Mouse (Mus musculus): ENCODE data around the gene Stat5b. TPM values are rescaled to one million over a fixed set of nuclear protein-coding genes. Genes with fewer than 3 reads are reported as not detected.

Gene Stat5b
- polyA plus RNA-seq, 1 experiment from 2014 or later, result 11.9 TPM

DNA sequence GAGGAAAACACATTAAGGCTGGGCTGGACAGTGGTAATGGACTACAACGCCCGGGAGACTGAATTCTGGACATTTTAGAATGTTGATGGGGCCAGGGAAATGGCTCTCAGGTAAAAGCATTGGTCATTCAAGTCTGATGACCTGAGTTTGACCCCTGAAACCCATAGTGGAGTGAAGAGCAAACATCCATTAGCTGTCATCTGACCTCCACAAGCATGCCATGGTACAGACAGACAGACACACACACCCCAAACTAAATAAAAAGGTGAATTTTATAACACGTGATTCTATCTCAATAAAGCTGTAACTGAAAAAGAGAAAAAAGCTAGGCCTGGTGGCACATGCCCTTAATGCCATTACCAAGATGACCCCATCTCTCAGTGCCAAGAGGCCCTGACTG is 34.2 kb downstream of the Stat5b start:
- H3K36me3 ChIP-seq (ENCODE audit: control insufficient read depth, insufficient read depth), result no peaks in the 10 kb centered on the region
- WGBS, result 87% methylated on average over 3 of the region's 3 CpGs
- no peak overlapping the region for H3K27ac ChIP-seq (ENCODE audit: low read length)
- no peak overlapping the region for H3K4me2 ChIP-seq (ENCODE audit: low read length)
- ATAC-seq, result no peak
- H3K4me1 ChIP-seq (replicated peaks; ENCODE audit: control insufficient read depth, insufficient read depth, low read length), result peaks cover 2% of the 10 kb centered on the region; the same call in 1 of the 2 replicates
- no peak overlapping the region for H3K4me3 ChIP-seq (replicated peaks; ENCODE audit: low read length)
- no peaks in the 10 kb centered on the region for H3K27me3 ChIP-seq (replicated peaks; ENCODE audit: control insufficient read depth, insufficient read depth, low read length)
- H3K9ac ChIP-seq (replicated peaks; ENCODE audit: low read depth, low read length), result no peak overlapping the region
- H3K9me3 ChIP-seq (ENCODE audit: control insufficient read depth, low read length), result no peaks in the 10 kb centered on the region

DNA sequence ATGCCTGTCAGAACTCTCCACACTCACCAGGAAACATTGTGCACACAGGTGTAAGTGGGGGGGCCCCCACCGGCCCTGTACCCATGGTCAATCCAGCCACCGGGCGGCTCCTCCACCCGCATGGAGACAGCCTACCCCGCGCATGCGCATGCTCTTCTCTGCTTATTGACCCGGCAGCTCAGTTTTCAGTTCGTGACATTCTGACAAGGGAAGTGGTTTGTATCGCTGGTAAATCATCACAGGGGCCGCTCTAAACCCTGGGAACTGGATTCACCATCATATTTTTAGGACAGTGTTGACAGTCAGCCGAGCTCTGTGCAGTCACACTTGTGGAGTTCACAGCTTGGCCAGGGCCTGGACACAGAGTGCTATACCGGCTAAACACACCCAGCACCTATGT is 36.0 kb downstream of the Stat5b start:
- Histone ChIP-seq H3K9me3 (ENCODE audit: control insufficient read depth, low read length) (no peaks in the 10 kb centered on the region), H3K4me2 (ENCODE audit: low read length) (no peak overlapping the region), H3K4me1 (replicated peaks; ENCODE audit: control insufficient read depth, insufficient read depth, low read length) (peaks cover 2% of the 10 kb centered on the region; the same call in 1 of the 2 replicates), H3K27me3 (replicated peaks; ENCODE audit: control insufficient read depth, insufficient read depth, low read length) (no peaks in the 10 kb centered on the region), H3K36me3 (ENCODE audit: control insufficient read depth, insufficient read depth) (no peaks in the 10 kb centered on the region), H3K9ac (replicated peaks; ENCODE audit: low read depth, low read length) (no peak overlapping the region), H3K4me3 (replicated peaks; ENCODE audit: low read length) (no peak overlapping the region), H3K27ac (ENCODE audit: low read length) (no peak overlapping the region)
- 77% methylated on average over 13 of the region's 13 CpGs for WGBS
- no peak for ATAC-seq

DNA sequence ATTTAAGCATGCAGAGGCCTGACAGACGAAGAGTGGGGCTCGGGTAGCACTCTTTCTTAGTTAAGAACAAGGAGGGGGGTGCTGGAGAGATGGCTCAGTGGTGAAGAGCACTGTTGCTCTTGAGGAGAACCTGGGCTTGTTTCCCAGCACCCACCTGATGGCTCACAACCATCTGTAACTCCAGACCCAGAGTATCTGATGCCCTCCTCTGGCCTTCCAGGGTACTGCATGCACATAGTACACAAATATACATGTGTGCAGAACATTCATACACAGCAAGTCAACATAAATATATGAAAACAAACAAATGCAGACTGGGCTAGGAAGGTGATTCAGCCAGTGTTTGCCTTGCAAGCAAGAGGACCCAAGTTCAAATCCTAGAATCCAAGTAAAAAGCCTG is 39.4 kb downstream of the Stat5b start:
- no peak for ATAC-seq
- Histone ChIP-seq H3K4me3 (replicated peaks; ENCODE audit: low read length) (no peak overlapping the region), H3K27ac (ENCODE audit: low read length) (no peak overlapping the region), H3K9me3 (ENCODE audit: control insufficient read depth, low read length) (no peaks in the 10 kb centered on the region), H3K4me1 (replicated peaks; ENCODE audit: control insufficient read depth, insufficient read depth, low read length) (peaks cover 5% of the 10 kb centered on the region; the same call in 1 of the 2 replicates), H3K4me2 (ENCODE audit: low read length) (no peak overlapping the region), H3K36me3 (ENCODE audit: control insufficient read depth, insufficient read depth) (no peaks in the 10 kb centered on the region), H3K9ac (replicated peaks; ENCODE audit: low read depth, low read length) (no peak overlapping the region), H3K27me3 (replicated peaks; ENCODE audit: control insufficient read depth, insufficient read depth, low read length) (no peaks in the 10 kb centered on the region)
- WGBS, result 92% methylated on average over 2 of the region's 2 CpGs

DNA sequence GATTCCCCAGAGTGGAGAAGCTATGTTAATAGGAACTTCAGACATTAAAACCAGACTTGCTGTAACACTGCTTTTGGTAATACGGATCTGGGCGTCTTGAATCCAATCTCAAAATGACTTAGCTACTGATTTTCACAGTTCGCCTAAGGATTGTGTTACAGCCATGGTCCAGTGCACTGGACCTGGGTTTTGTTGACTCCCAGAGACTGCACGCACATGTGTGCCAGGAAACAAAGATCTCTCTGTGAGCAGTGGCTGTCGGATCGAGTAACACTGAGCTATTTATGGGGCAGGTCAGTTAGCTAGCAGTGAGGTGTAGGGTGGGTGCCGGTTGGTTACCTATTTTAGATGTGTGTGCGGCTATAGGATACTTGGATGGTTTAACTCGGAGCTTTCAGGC is 40.0 kb downstream of the Stat5b start:
- 90% methylated on average over 9 of the region's 9 CpGs for WGBS
- H3K4me1 ChIP-seq (replicated peaks; ENCODE audit: control insufficient read depth, insufficient read depth, low read length), result peaks cover 5% of the 10 kb centered on the region; the same call in 1 of the 2 replicates
- H3K36me3 ChIP-seq (ENCODE audit: control insufficient read depth, insufficient read depth), result no peaks in the 10 kb centered on the region

DNA sequence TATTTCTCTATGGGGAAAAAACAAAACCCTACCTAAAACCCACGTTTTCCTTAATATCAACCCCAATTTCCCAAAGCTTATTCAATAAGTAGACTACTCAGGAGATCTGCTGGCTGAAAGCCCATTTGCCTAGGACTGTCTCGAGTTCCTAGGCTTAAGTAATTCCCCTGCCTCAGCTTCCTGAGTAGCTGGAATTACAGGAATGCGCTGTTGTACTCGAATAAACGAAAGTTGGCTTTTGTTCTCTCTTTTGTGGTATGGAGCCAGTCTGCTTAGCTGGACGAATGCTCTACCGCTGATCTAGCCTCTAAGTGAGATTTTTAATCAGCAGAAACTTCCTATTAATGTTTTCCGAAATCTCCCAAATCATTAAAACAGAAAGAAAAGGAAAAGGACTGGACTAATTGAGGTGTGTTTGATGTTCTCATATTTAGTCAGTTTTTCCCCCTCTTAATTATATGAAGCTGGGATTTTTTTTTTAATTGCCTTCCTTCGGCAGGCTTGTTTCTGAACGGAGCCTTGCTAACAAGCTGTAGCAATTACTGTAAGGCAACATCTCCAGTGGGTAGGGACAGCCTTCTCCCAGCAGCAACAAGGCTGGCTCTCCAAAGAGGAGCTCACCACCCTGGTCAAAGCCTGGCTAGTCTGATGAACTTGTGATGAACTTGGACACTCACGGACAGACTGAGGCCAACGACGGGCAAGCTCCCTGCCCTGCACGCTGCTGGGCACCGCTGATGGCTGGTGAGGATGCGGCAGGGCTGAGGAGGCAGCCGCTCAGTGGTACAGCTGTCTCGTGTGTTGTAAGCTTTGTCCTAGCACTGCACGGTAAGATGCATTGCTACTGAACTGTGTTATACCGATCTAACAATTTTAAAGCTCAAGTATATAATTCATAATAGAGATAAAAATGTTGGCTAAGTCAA is 43.9 kb downstream of the Stat5b start:
- WGBS, result 37% methylated on average over 20 of the region's 20 CpGs
- Histone ChIP-seq H3K9me3 (ENCODE audit: control insufficient read depth, low read length) (no peaks in the 10 kb centered on the region), H3K4me2 (ENCODE audit: low read length) (no peak overlapping the region), H3K27ac (ENCODE audit: low read length) (peak overlapping the region; percentile 22; the same call in 1 of the 2 replicates), H3K27me3 (replicated peaks; ENCODE audit: control insufficient read depth, insufficient read depth, low read length) (no peaks in the 10 kb centered on the region), H3K9ac (replicated peaks; ENCODE audit: low read depth, low read length) (no peak overlapping the region), H3K4me3 (replicated peaks; ENCODE audit: low read length) (no peak overlapping the region), H3K36me3 (ENCODE audit: control insufficient read depth, insufficient read depth) (peaks cover 2% of the 10 kb centered on the region; the same call in 1 of the 2 replicates), H3K4me1 (replicated peaks; ENCODE audit: control insufficient read depth, insufficient read depth, low read length) (peaks cover 5% of the 10 kb centered on the region; the same call in 1 of the 2 replicates)
- no peak for ATAC-seq

More for the DNA sequence above, 40.0 kb downstream of the Stat5b start:
- Histone ChIP-seq H3K4me3 (replicated peaks; ENCODE audit: low read length) (no peak overlapping the region), H3K9me3 (ENCODE audit: control insufficient read depth, low read length) (no peaks in the 10 kb centered on the region), H3K4me2 (ENCODE audit: low read length) (no peak overlapping the region), H3K27ac (ENCODE audit: low read length) (no peak overlapping the region), H3K27me3 (replicated peaks; ENCODE audit: control insufficient read depth, insufficient read depth, low read length) (no peaks in the 10 kb centered on the region), H3K9ac (replicated peaks; ENCODE audit: low read depth, low read length) (no peak overlapping the region)
- no peak for ATAC-seq

DNA sequence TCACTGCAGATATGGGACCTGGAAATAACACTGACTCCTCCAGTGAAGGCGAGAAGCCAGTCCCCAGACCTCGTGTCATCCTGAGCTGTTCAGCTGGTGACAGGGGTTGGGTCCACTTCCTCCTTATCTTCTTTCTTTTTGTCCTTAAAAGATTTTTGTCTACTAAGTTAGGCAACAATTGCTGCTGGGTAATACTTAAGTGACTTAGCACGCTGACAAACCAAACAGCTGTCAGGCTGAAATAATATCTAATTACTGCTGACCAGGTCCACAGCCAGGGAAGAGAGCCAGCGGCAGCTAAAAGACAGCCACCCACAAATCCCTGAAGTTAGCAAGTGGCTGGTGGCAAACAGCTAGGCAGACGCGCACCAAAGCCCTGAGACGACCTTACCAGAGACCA is 45.0 kb downstream of the Stat5b start:
- peaks cover 5% of the 10 kb centered on the region; the same call in 1 of the 2 replicates for H3K4me1 ChIP-seq (replicated peaks; ENCODE audit: control insufficient read depth, insufficient read depth, low read length)
- H3K9me3 ChIP-seq (ENCODE audit: control insufficient read depth, low read length), result no peaks in the 10 kb centered on the region
- no peak overlapping the region for H3K9ac ChIP-seq (replicated peaks; ENCODE audit: low read depth, low read length)
- H3K27ac ChIP-seq (ENCODE audit: low read length), result no peak overlapping the region
- peaks cover 2% of the 10 kb centered on the region; the same call in 1 of the 2 replicates for H3K36me3 ChIP-seq (ENCODE audit: control insufficient read depth, insufficient read depth)
- no peaks in the 10 kb centered on the region for H3K27me3 ChIP-seq (replicated peaks; ENCODE audit: control insufficient read depth, insufficient read depth, low read length)
- 81% methylated on average over 7 of the region's 7 CpGs for WGBS
- no peak for ATAC-seq
- no peak overlapping the region for H3K4me3 ChIP-seq (replicated peaks; ENCODE audit: low read length)
- no peak overlapping the region for H3K4me2 ChIP-seq (ENCODE audit: low read length)

DNA sequence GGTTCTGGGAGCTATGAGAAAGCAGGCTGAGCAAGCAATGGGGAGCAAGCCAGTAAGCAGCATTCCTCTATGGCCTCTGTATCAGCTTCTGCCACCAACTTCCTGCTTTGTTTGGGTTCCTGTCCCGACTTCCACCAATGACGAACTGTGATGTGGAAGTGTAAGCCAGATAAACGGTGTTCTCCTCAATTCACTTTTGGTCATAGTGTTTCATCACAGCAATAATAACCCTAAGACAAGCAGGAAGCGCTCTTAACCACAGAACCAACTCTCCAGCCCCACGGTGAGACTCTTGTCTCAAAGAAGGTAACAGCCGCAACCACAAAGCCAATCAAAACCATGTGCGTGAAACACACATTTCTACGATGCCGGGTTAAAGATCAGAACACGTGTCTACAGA is 46.1 kb downstream of the Stat5b start:
- 98% methylated on average over 10 of the region's 10 CpGs for WGBS

DNA sequence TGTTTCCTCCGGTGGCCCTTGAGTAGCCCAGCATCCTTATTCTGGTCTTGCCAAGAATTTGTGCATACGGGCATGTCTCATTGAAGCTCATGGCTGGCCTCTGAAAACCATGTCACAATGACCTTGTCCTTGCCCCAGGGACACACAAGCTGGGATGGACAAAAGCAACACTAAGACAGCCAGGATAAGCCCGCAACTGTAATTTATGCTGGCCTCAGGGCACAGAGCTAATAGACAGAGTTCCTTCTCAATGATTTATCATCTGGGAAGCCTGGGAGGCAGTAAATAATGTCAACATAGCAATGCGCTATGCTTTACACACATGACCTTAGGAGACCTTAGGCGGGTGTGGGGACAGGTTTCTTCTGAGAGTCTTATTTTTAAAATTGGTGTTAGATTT is 51.1 kb downstream of the Stat5b start:
- Histone ChIP-seq H3K4me2 (ENCODE audit: low read length) (no peak overlapping the region), H3K27ac (ENCODE audit: low read length) (no peak overlapping the region), H3K9ac (replicated peaks; ENCODE audit: low read depth, low read length) (no peak overlapping the region), H3K27me3 (replicated peaks; ENCODE audit: control insufficient read depth, insufficient read depth, low read length) (no peaks in the 10 kb centered on the region), H3K36me3 (ENCODE audit: control insufficient read depth, insufficient read depth) (peaks cover 2% of the 10 kb centered on the region; the same call in 1 of the 2 replicates), H3K4me3 (replicated peaks; ENCODE audit: low read length) (no peak overlapping the region), H3K4me1 (replicated peaks; ENCODE audit: control insufficient read depth, insufficient read depth, low read length) (no peaks in the 10 kb centered on the region), H3K9me3 (ENCODE audit: control insufficient read depth, low read length) (no peaks in the 10 kb centered on the region)
- WGBS, result 81% methylated on average over 5 of the region's 5 CpGs
- ATAC-seq, result no peak

More for the DNA sequence above, 46.1 kb downstream of the Stat5b start:
- Histone ChIP-seq H3K4me3 (replicated peaks; ENCODE audit: low read length) (no peak overlapping the region), H3K9me3 (ENCODE audit: control insufficient read depth, low read length) (no peaks in the 10 kb centered on the region), H3K9ac (replicated peaks; ENCODE audit: low read depth, low read length) (no peak overlapping the region), H3K27ac (ENCODE audit: low read length) (no peak overlapping the region), H3K4me1 (replicated peaks; ENCODE audit: control insufficient read depth, insufficient read depth, low read length) (peaks cover 5% of the 10 kb centered on the region; the same call in 1 of the 2 replicates), H3K4me2 (ENCODE audit: low read length) (no peak overlapping the region), H3K36me3 (ENCODE audit: control insufficient read depth, insufficient read depth) (peaks cover 2% of the 10 kb centered on the region; the same call in 1 of the 2 replicates), H3K27me3 (replicated peaks; ENCODE audit: control insufficient read depth, insufficient read depth, low read length) (no peaks in the 10 kb centered on the region)
- ATAC-seq, result no peak

DNA sequence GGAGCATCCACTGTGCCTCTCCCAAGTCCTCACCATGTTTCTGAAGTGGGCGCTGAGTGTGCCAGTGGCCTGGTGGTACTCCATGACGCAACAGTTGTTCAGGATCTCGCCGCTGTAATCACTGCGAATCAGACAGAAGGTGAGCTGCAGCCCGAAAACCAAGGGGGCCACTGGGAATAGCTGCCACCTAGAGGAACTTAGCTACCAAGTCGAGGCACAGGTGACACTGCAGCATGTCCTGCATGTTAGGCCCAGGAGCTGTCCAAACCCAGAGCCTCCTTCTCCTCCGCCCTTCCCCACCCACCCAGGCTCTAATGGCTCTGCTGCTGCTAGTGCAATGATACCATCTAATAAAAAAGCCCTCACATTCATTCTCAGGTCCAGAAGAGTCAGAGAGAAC is 53.9 kb downstream of the Stat5b start:
- no peaks in the 10 kb centered on the region for H3K27me3 ChIP-seq (replicated peaks; ENCODE audit: control insufficient read depth, insufficient read depth, low read length)
- no peaks in the 10 kb centered on the region for H3K36me3 ChIP-seq (ENCODE audit: control insufficient read depth, insufficient read depth)
- H3K4me2 ChIP-seq (ENCODE audit: low read length), result no peak overlapping the region
- no peak overlapping the region for H3K27ac ChIP-seq (ENCODE audit: low read length)
- 70% methylated on average over 8 of the region's 8 CpGs for WGBS
- no peaks in the 10 kb centered on the region for H3K9me3 ChIP-seq (ENCODE audit: control insufficient read depth, low read length)
- no peak for ATAC-seq
- no peak overlapping the region for H3K9ac ChIP-seq (replicated peaks; ENCODE audit: low read depth, low read length)
- H3K4me1 ChIP-seq (replicated peaks; ENCODE audit: control insufficient read depth, insufficient read depth, low read length), result no peaks in the 10 kb centered on the region
- H3K4me3 ChIP-seq (replicated peaks; ENCODE audit: low read length), result no peak overlapping the region

Data from forebrain, embryonic 16.5 days (tissue).